ENCODE assay signal across 10 mouse cellular contexts in the genomic region with DNA sequence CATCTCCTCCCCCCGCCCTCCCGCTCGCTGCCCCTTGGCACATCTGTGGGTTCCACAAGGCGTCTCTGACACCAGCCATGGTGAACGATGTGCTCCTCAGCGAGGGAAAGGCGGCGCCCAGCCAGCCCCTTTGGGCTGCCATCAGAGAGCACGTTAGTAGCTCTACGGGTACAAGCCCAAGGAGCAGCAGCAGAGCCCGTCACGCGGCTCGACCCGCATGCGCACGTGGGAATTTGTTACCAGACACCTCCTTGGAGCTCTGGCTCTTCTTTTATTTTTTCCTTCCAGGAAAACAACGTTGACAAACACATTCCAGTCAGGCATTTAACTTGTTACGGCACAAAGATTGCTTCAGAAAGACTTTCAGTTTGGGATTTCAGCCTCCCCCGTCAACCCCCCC. TPM values are rescaled to one million over a fixed set of nuclear protein-coding genes. Genes with fewer than 3 reads are reported as not detected.
DNase-seq lines count a peak whose midpoint lies in the region; ATAC-seq and TF ChIP-seq lines count a peak whose summit lies in the region.
"Had no signal": no experiment of that assay in that cellular context is flagged by ENCODE, and none has a peak within 500 bp of the region (broad histone marks: within the 10 kb centered on the region; RNA-seq: fewer than 3 reads in every experiment).

No protein-coding gene starts in this region.

- no peak overlapping the region for H3K4me2 ChIP-seq in liver, postnatal 0 days (ENCODE audit: low read depth, low read length)
- H3K4me2 ChIP-seq: neural tube, embryonic 13.5 days had no signal

- peak; percentile 48 for DNase-seq in layer of hippocampus, adult 11-12 months (ENCODE audit: low spot score)
- no peak for DNase-seq in layer of hippocampus, adult 9-10 months (ENCODE audit: low spot score)
- peak; percentile 58 for DNase-seq in ZHBTc4 (ENCODE audit: low read depth, low spot score)
- DNase-seq in heart, postnatal 25 days (ENCODE audit: low spot score), result peak; percentile 41
- peak; percentile 69 for DNase-seq in lung, postnatal 14 days
- no peak for DNase-seq in liver, postnatal 0 days
- no peak for DNase-seq in T-cell, adult 2 months (ENCODE audit: low spot score)
- no peak for DNase-seq in embryo, embryonic 11 days

- no peak overlapping the region for H3K4me3 ChIP-seq in liver, postnatal 0 days (ENCODE audit: low read depth, low read length)
- H3K4me3 ChIP-seq: neural tube, embryonic 13.5 days had no signal

- H3K9ac ChIP-seq in liver, postnatal 0 days (replicated peaks), result no peak overlapping the region
- H3K9ac ChIP-seq: neural tube, embryonic 13.5 days had no signal

- H3K27me3 ChIP-seq in liver, postnatal 0 days (ENCODE audit: insufficient read depth, low read length), result no peaks in the 10 kb centered on the region
- H3K27me3 ChIP-seq: neural tube, embryonic 13.5 days had no signal

- no peaks in the 10 kb centered on the region for H3K4me1 ChIP-seq in liver, postnatal 0 days (ENCODE audit: insufficient read depth)

- no peak overlapping the region for H3K27ac ChIP-seq in liver, postnatal 0 days (ENCODE audit: low read depth)
- H3K27ac ChIP-seq: neural tube, embryonic 13.5 days had no signal

- no peak for TF ChIP-seq EP300 in liver, postnatal 0 days (IDR thresholded peaks at IDR 0.05; ENCODE audit: low read depth)

- ATAC-seq in liver, postnatal 0 days, result no peak

- H3K36me3 ChIP-seq in liver, postnatal 0 days (replicated peaks; ENCODE audit: insufficient read depth, low read length), result no peaks in the 10 kb centered on the region
- H3K36me3 ChIP-seq: neural tube, embryonic 13.5 days had no signal

- intact Hi-C loops in heart, postnatal 25 days (cut with DNase I), result no loop called here

- TF ChIP-seq CTCF in liver, postnatal 0 days (IDR thresholded peaks at IDR 0.05; ENCODE audit: low read depth), result no peak

- WGBS in liver, postnatal 0 days (ENCODE audit: insufficient replicate concordance), result 62% methylated on average over 20 of the region's 20 CpGs

- H3K9me3 ChIP-seq in liver, postnatal 0 days (ENCODE audit: low read length), result no peaks in the 10 kb centered on the region
- H3K9me3 ChIP-seq: neural tube, embryonic 13.5 days had no signal

RNA-seq across cellular contexts. Expression of a gene that starts 23.0 kb away (rescaled TPM):
- total RNA-seq in heart, postnatal 25 days (2021), result 10 to 100 TPM; 27.1 to 31.3 TPM
- 1.9 and 2.3 TPM in 2 replicates for polyA plus RNA-seq in liver, postnatal 0 days (2015; fragmentation: Nextera tagmentation; extraction: Ambion mirVana)

RNA-seq across cellular contexts. Expression of a gene that starts 53.7 kb away (rescaled TPM):
- not detected for total RNA-seq in heart, postnatal 25 days (2021)
- 0.11 TPM in 2 replicates for polyA plus RNA-seq in liver, postnatal 0 days (2015; fragmentation: Nextera tagmentation; extraction: Ambion mirVana)
- total RNA-seq: liver, adult 2 months had no signal
- polyA plus RNA-seq: liver, adult 2 months had no signal

Comparison
In these comparisons a context has a peak if more than half of its experiments do, and no peak if none do; other contexts are left out.
1. DNase-seq: peak in layer of hippocampus, adult 11-12 months (single experiment), ZHBTc4 (single experiment), heart, postnatal 25 days (single experiment) and lung, postnatal 14 days (single experiment); none in layer of hippocampus, adult 9-10 months (single experiment), liver, postnatal 0 days (single experiment), T-cell, adult 2 months (single experiment) and embryo, embryonic 11 days (single experiment).